Mouse (Mus musculus) cortical plate, adult 2 months (tissue): Measurements from ENCODE around the gene Haus5.

Experiments
- CTCF ChIP-seq: fragments of 200-500 bp; IDR thresholded peaks from 2 replicates; pipeline ENCODE4 v1.5.1; 2011; ENCODE audit warnings: mild to moderate bottlenecking, control low read depth, low read length; ENCODE audit not compliant: insufficient read depth; ENCODE audit errors: extremely low read depth
- POLR2A ChIP-seq: fragments of 200-500 bp; IDR thresholded peaks from 2 replicates; pipeline ENCODE4 v1.6.1; 2011; ENCODE audit warnings: mild to moderate bottlenecking, low read length, control low read depth; ENCODE audit not compliant: insufficient read depth; ENCODE audit errors: extremely low read depth

DNA sequence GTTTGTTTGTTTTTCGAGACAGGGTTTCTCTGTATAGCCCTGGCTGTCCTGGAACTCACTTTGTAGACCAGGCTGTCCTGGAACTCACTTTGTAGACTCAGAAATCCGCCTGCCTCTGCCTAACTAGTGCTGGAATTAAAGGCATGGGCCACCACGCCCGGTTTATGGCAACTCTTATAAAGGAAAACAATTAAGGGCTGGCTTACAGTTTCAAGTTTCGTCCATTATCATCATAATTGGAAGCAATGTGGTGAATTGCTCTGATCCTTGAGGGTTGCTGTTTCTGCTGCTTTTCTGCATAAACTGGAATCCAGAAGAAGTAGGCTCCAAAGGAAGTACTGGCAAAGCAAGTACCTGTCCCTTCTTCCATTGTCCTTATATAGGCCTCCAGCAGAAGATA, 38.1 kb downstream of the Haus5 start:
- TF ChIP-seq CTCF, result no peak
- no peak for TF ChIP-seq POLR2A
